Mouse (Mus musculus) spleen, adult 2 months (tissue): ENCODE data around the gene Ypel3. TPM values are rescaled to one million over a fixed set of nuclear protein-coding genes. Genes with fewer than 3 reads are reported as not detected.
"Not testable (repeated sequence)": the region's sequence is repeated elsewhere in the genome, so short reads cannot be mapped to it uniquely, and the experiment has no call there.

Experiments
- DNase-seq, 2 experiments: peaks; one replicate each; pipeline versions ENCODE4 v3.0.0 to v3.0.0-alpha.2; 2012 to 2021; ENCODE audit warnings: low spot score in 2 of 2, low read depth in 1 of 2
- H3K27ac ChIP-seq: fragments of 200-500 bp; 2 replicates; pipeline ENCODE4 v1.5.1; 2012; ENCODE audit warnings: low read length, inconsistent platforms; ENCODE audit not compliant: insufficient read depth
- H3K27me3 ChIP-seq: fragments of 200-500 bp; 2 replicates; pipeline ENCODE4 v1.6.1; 2012; ENCODE audit warnings: mild to moderate bottlenecking, moderate library complexity, low read length, inconsistent platforms; ENCODE audit not compliant: control insufficient read depth, insufficient read depth
- H3K36me3 ChIP-seq: fragments of 200-500 bp; 2 replicates; pipeline ENCODE4 v1.6.1; 2012; ENCODE audit warnings: mild to moderate bottlenecking, low read length, inconsistent platforms; ENCODE audit not compliant: control insufficient read depth, insufficient read depth
- H3K4me1 ChIP-seq: fragments of 200-500 bp; 2 replicates; pipeline ENCODE4 v1.6.1; 2011; ENCODE audit warnings: inconsistent platforms; ENCODE audit not compliant: control insufficient read depth, insufficient read depth, insufficient read length
- H3K4me3 ChIP-seq: fragments of 200-500 bp; 2 replicates; pipeline ENCODE4 v1.5.1; 2011; ENCODE audit warnings: mild to moderate bottlenecking, inconsistent platforms; ENCODE audit not compliant: insufficient read depth, insufficient read length; ENCODE audit errors: extremely low read depth
- CTCF ChIP-seq: fragments of 200-500 bp; IDR thresholded peaks from 2 replicates; pipeline ENCODE4 v1.5.1; 2011; ENCODE audit warnings: mild to moderate bottlenecking, inconsistent platforms; ENCODE audit not compliant: insufficient read depth, insufficient read length, insufficient replicate concordance; ENCODE audit errors: extremely low read depth
- POLR2A ChIP-seq: fragments of 200-500 bp; IDR thresholded peaks from 2 replicates; pipeline ENCODE4 v1.6.1; 2011; ENCODE audit warnings: low read depth, low read length, inconsistent platforms
- WGBS: fragments of 180-500 bp; shearing (Covaris S2); methylation state at CpG from one replicate; pipeline ENCODE4 v1.1.7; 2018; 5-methylcytosine and 5-hydroxymethylcytosine counted together
- polyA plus RNA-seq: library from polyadenylated mRNA; depleted of rRNA; stranded (reverse); fragments of >200 nt; gene quantifications from 2 replicates; pipeline ENCODE4 v1.2.3, GENCODE M21; 2012

Ypel3 gene
- polyA plus RNA-seq, 1 experiment, result 393 TPM

DNA sequence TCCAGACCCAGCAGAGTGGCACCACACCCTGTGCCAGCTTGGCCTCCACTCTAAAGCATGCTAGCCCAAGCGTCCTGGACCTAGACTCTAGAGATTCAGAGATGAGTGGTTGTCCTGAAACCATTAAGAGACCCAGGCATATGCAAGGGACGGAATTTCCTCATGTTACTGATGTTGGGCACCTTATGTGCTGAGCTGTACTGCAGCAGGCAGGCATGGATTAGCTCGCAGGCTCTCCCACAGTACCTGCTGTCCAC, 849 bp upstream of the Ypel3 start:
- peaks cover 9% of the 10 kb centered on the region; the same call in 1 of the 2 replicates for H3K36me3 ChIP-seq

DNA sequence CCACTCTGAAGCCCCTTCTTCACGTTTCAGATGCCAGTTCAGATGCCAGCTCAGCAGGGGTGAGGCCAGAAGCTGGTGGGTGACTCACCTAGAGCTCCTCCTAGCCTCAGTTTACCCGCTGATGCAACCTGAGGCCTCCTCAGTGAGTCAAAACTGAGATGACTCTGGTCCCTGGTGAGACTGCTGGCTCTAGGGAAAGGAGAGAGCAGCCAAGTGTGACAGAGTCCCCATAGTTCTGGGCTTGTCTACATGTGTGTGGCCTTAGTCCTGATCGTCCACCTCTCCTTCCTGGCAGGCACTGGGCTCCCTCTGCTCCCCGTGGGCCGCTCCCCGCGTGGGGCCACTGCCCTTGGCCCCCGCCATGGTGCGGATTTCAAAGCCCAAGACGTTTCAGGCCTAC, 721 bp downstream of the Ypel3 start:
- WGBS, result 40% methylated on average over 10 of the region's 10 CpGs

More for the DNA sequence above, 849 bp upstream of the Ypel3 start:
- TF ChIP-seq POLR2A, result no peak
- no peak for TF ChIP-seq CTCF
- 86% methylated on average over 3 of the region's 3 CpGs for WGBS
- Histone ChIP-seq H3K4me1 (peaks cover 25% of the 10 kb centered on the region), H3K27ac (peak overlapping the region; percentile 16), H3K4me3 (no peak overlapping the region), H3K27me3 (no peaks in the 10 kb centered on the region)
- no peak for DNase-seq

DNA sequence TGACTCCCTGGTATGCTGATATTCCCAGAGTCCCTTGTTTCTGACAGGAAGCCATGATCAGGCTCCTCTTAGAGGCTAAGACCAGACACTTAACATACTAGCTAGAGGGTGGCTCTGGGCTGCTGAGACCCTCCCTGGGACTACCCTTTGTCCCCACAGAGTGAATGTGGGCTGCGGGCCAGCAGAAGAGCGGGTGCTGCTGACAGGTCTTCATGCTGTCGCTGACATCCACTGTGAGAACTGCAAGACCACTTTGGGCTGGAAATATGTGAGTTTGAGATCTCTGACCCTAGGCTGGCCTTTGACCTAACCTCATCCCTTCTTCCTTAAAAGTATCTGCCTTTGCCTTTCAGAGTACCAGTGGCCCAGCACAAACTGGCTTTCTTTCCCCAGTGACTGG, 1.4 kb downstream of the Ypel3 start:
- Histone ChIP-seq H3K27me3 (no peaks in the 10 kb centered on the region), H3K4me3 (peak overlapping the region; percentile 81; the same call in 1 of the 2 replicates), H3K4me1 (peaks cover 26% of the 10 kb centered on the region), H3K36me3 (peaks cover 12% of the 10 kb centered on the region), H3K27ac (no peak overlapping the region)
- TF ChIP-seq POLR2A (no peak), CTCF (no peak)
- 92% methylated on average over 3 of the region's 3 CpGs for WGBS
- no peak for DNase-seq

More for the DNA sequence above, 721 bp downstream of the Ypel3 start:
- Histone ChIP-seq H3K4me3 (peak overlapping the region; percentile 81), H3K27me3 (no peaks in the 10 kb centered on the region), H3K36me3 (peaks cover 9% of the 10 kb centered on the region; the same call in 1 of the 2 replicates), H3K4me1 (peaks cover 26% of the 10 kb centered on the region), H3K27ac (peak overlapping the region; percentile 84)
- DNase-seq, result no peak
- TF ChIP-seq POLR2A (no peak), CTCF (no peak)

DNA sequence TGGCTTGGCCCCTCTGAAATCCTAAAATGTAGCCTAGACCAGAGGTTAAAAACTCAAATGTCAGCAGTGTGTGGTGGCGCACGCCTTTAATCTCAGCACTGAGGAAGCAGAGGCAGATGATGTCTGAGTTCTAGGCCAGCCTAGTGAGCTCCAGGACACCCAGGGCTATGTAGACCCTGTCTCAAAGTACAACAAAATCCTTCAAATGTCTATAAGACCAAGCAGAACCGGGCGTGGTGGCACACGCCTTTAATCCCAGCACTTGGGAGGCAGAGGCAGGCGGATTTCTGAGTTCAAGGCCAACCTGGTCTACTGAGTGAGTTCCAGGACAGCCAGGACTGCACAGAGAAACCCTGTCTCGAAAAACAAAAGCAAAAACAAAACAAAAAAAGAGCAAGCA, 2.3 kb downstream of the Ypel3 start:
- DNase-seq, H3K4me3 ChIP-seq, H3K27ac ChIP-seq, H3K27me3 ChIP-seq: not testable (repeated sequence)
- WGBS, result 85% methylated on average over 7 of the region's 7 CpGs
- Histone ChIP-seq H3K4me1 (peaks cover 26% of the 10 kb centered on the region), H3K36me3 (peaks cover 15% of the 10 kb centered on the region)

GRCm38 (mm10) chr7:126779983-126780970, 3.5 kb downstream of the Ypel3 start:
- Histone ChIP-seq H3K36me3 (peaks cover 21% of the 10 kb centered on the region), H3K4me1 (peaks cover 22% of the 10 kb centered on the region), H3K27me3 (no peaks in the 10 kb centered on the region), H3K27ac (no peak overlapping the region), H3K4me3 (no peak overlapping the region)
- no peak for TF ChIP-seq POLR2A
- TF ChIP-seq CTCF, result peak; percentile 91
- 20% methylated on average over 21 of the region's 21 CpGs for WGBS
- peak; percentile 56 to 84 for DNase-seq

GRCm38 (mm10) chr7:126780971-126781635, 4.3 kb downstream of the Ypel3 start, which contains the start of gene Tbx6:
TSS of gene Tbx6 (plus strand) at chr7:126781483.
- TF ChIP-seq CTCF, result no peak
- TF ChIP-seq POLR2A, result no peak
- Histone ChIP-seq H3K27ac (no peak within 1 kb of the TSS), H3K4me3 (no peak within 1 kb of the TSS), H3K4me1 (peaks cover 15% of the 10 kb centered on the region), H3K27me3 (no peaks in the 10 kb centered on the region), H3K36me3 (peaks cover 28% of the 10 kb centered on the region)
- WGBS, result 39% methylated on average over 22 of the region's 22 CpGs
- no peak for DNase-seq
